Mouse (Mus musculus) liver, embryonic 14.5 days (tissue): ENCODE measurements around the gene Rasd2. TPM values are rescaled to one million over a fixed set of nuclear protein-coding genes. Genes with fewer than 3 reads are reported as not detected.
A peak's percentile ranks its signal among the peaks of the same experiment; 100 is the strongest.

Experiments used
- ATAC-seq: fragments of 200-750 bp; cut with Nextera tagmentation; 2 replicates; pipeline ENCODE4 v1.8.0; 2017; ENCODE audit warnings: moderate number of reproducible peaks, mild to moderate bottlenecking, moderate library complexity; ENCODE audit not compliant: insufficient read depth
- DNase-seq, 3 experiments: peaks; one replicate each; pipeline ENCODE4 v3.0.0-alpha.2; 2012 to 2013; ENCODE audit warnings: low read depth in 3 of 3, low spot score in 3 of 3
- H3K27ac ChIP-seq: fragments of 300-500 bp; sonication (generic); 2 replicates; pipeline ENCODE4 v1.5.1; 2014; ENCODE audit warnings: moderate library complexity, mild to moderate bottlenecking, control low read depth, inconsistent platforms
- H3K27me3 ChIP-seq: fragments of 300-500 bp; sonication (generic); 2 replicates; pipeline ENCODE4 v1.6.1; 2014; ENCODE audit warnings: mild to moderate bottlenecking, low read length, moderate library complexity; ENCODE audit not compliant: control insufficient read depth, insufficient read depth
- H3K36me3 ChIP-seq: fragments of 300-500 bp; sonication (generic); replicated peaks from 2 replicates; pipeline ENCODE4 v1.6.1; 2014; ENCODE audit warnings: low read depth; ENCODE audit not compliant: control insufficient read depth, insufficient read depth
- H3K4me1 ChIP-seq, 2 experiments: fragments of 200-500 bp in 1 of 2; fragments of 300-500 bp in 1 of 2; sonication (generic) in 1 of 2; replicated peaks; 2 replicates each; pipeline ENCODE4 v1.6.1; 2012 to 2014; ENCODE audit warnings: antibody characterized with exemption in 1 of 2, inconsistent platforms in 1 of 2, low read length in 1 of 2; ENCODE audit not compliant: control insufficient read depth in 2 of 2, insufficient read depth in 2 of 2
- H3K4me2 ChIP-seq: fragments of 300-500 bp; sonication (generic); 2 replicates; pipeline ENCODE4 v1.6.1; 2014; ENCODE audit warnings: low read depth, mild to moderate bottlenecking, control low read depth, moderate library complexity
- H3K4me3 ChIP-seq, 2 experiments: fragments of 200-500 bp in 1 of 2; fragments of 300-500 bp in 1 of 2; sonication (generic) in 1 of 2; 2 replicates each; pipeline ENCODE4 v1.5.1; 2012 to 2014; ENCODE audit warnings: low read depth in 2 of 2, low read length in 2 of 2, mild to moderate bottlenecking in 2 of 2, control low read depth in 1 of 2, inconsistent platforms in 1 of 2, moderate library complexity in 1 of 2; ENCODE audit not compliant: insufficient read depth in 1 of 2
- H3K9ac ChIP-seq: fragments of 300-500 bp; sonication (generic); replicated peaks from 2 replicates; pipeline ENCODE4 v1.6.1; 2014; ENCODE audit warnings: mild to moderate bottlenecking, control low read depth, moderate library complexity
- H3K9me3 ChIP-seq: fragments of 300-500 bp; sonication (generic); 2 replicates; pipeline ENCODE4 v1.6.1; 2016; ENCODE audit warnings: low read length, mixed read lengths; ENCODE audit not compliant: control insufficient read depth
- CTCF ChIP-seq: IDR thresholded peaks from 2 replicates; pipeline ENCODE4 v1.5.1; 2016; ENCODE audit warnings: antibody characterized with exemption, low read depth, control low read depth
- EP300 ChIP-seq: IDR thresholded peaks from 2 replicates; pipeline ENCODE4 v1.6.1; 2016; ENCODE audit warnings: antibody characterized with exemption, low read depth
- WGBS: fragments of 180-500 bp; shearing (Covaris S2); extraction: QIAGEN DNeasy Blood & Tissue Kit; methylation state at CpG from one replicate; pipeline ENCODE4 v1.1.7; 2014; ENCODE audit not compliant: insufficient replicate concordance; 5-methylcytosine and 5-hydroxymethylcytosine counted together
- polyA plus RNA-seq, 2 experiments: library from polyadenylated mRNA; depleted of rRNA in 1 of 2; stranded (reverse) in 1 of 2; unstranded in 1 of 2; fragments of >200 nt; fragmentation: Nextera tagmentation in 1 of 2; extraction: Ambion mirVana in 1 of 2; gene quantifications; 2 replicates each; pipeline versions ENCODE4 v1.2.1 to v1.2.3; 2012 to 2014

Gene Rasd2
- polyA plus RNA-seq, 2 experiments: not detected

- peak; percentile 80 for ATAC-seq
- Histone ChIP-seq H3K27ac (no peak overlapping the region), H3K36me3 (no peaks in the 10 kb centered on the region), H3K4me1 (0 out of 4 replicates have a peak, but pooled peaks cover 0 to 3% of the 10 kb centered on the region in 2 experiments), H3K9me3 (no peaks in the 10 kb centered on the region), H3K4me3 (peak overlapping the region; percentile 36 to 38), H3K4me2 (peak overlapping the region; percentile 59), H3K9ac (no peak overlapping the region), H3K27me3 (peaks cover 40% of the 10 kb centered on the region)
- WGBS: 2% methylated on average over 63 of the region's 63 CpGs
- TF ChIP-seq CTCF (no peak), EP300 (no peak)
- DNase-seq: peak in 2 of 3 experiments; percentile 16 to 17
Observed at GRCm38 (mm10) chr8:75212631-75213306, 975 bp upstream of the Rasd2 start.

GRCm38 (mm10) chr8:75213307-75213651 lies 465 bp upstream of the Rasd2 start:
- Histone ChIP-seq H3K4me3 (peak overlapping the region; percentile 36 to 38), H3K9ac (no peak overlapping the region), H3K27ac (no peak overlapping the region), H3K36me3 (no peaks in the 10 kb centered on the region), H3K4me1 (0 out of 4 replicates have a peak, but pooled peaks cover 0 to 3% of the 10 kb centered on the region in 2 experiments), H3K9me3 (no peaks in the 10 kb centered on the region), H3K27me3 (peaks cover 40% of the 10 kb centered on the region), H3K4me2 (peak overlapping the region; percentile 59)
- TF ChIP-seq CTCF (no peak), EP300 (no peak)
- ATAC-seq (peak; percentile 13; the same call in 1 of the 2 replicates), DNase-seq (no peak)
- WGBS: under 1% methylated on average over 36 of the region's 36 CpGs

GRCm38 (mm10) chr8:75215046-75215445 lies 1.3 kb downstream of the Rasd2 start:
- Histone ChIP-seq H3K27ac (no peak overlapping the region), H3K9me3 (no peaks in the 10 kb centered on the region), H3K4me2 (no peak overlapping the region), H3K27me3 (peaks cover 40% of the 10 kb centered on the region), H3K9ac (no peak overlapping the region), H3K36me3 (no peaks in the 10 kb centered on the region), H3K4me1 (0 out of 4 replicates have a peak, but pooled peaks cover 0 to 3% of the 10 kb centered on the region in 2 experiments), H3K4me3 (no peak overlapping the region)
- TF ChIP-seq CTCF: no peak
- no peak for TF ChIP-seq EP300
- no peak for ATAC-seq
- 14% methylated on average over 1 of the region's 1 CpGs for WGBS
- no peak for DNase-seq

GRCm38 (mm10) chr8:75215931-75216330 lies 2.2 kb downstream of the Rasd2 start:
- Histone ChIP-seq H3K27me3 (peaks cover 40% of the 10 kb centered on the region), H3K4me1 (0 out of 4 replicates have a peak, but pooled peaks cover 0 to 3% of the 10 kb centered on the region in 2 experiments), H3K9ac (no peak overlapping the region), H3K36me3 (no peaks in the 10 kb centered on the region), H3K27ac (no peak overlapping the region), H3K4me3 (no peak overlapping the region), H3K4me2 (no peak overlapping the region), H3K9me3 (no peaks in the 10 kb centered on the region)
- TF ChIP-seq CTCF: no peak
- no peak for DNase-seq
- WGBS: 21% methylated on average over 5 of the region's 5 CpGs
- no peak for ATAC-seq

- Histone ChIP-seq H3K27me3 (peaks cover 34% of the 10 kb centered on the region), H3K27ac (no peak overlapping the region), H3K36me3 (no peaks in the 10 kb centered on the region), H3K4me2 (no peak overlapping the region), H3K9me3 (no peaks in the 10 kb centered on the region), H3K4me3 (no peak overlapping the region), H3K9ac (no peak overlapping the region), H3K4me1 (0 out of 4 replicates have a peak, but pooled peaks cover 0 to 3% of the 10 kb centered on the region in 2 experiments)
- DNase-seq (no peak), ATAC-seq (no peak)
- WGBS: 64% methylated on average over 8 of the region's 8 CpGs
- TF ChIP-seq CTCF (no peak), EP300 (no peak)
Observed at GRCm38 (mm10) chr8:75216886-75217285, 3.1 kb downstream of the Rasd2 start.
